Mouse (Mus musculus) frontal cortex, adult 2 months (tissue): ENCODE measurements around the gene Zfpl1. TPM values are rescaled to one million over a fixed set of nuclear protein-coding genes. Genes with fewer than 3 reads are reported as not detected.
"Not testable (repeated sequence)": the region's sequence is repeated elsewhere in the genome, so short reads cannot be mapped to it uniquely, and the experiment has no call there.

Experiments
- DNase-seq, 2 experiments: peaks; one replicate each; pipeline ENCODE4 v3.0.0; 2022; ENCODE audit warnings: low spot score in 1 of 2; ENCODE audit errors: extremely low spot score in 1 of 2
- polyA plus RNA-seq: library from polyadenylated mRNA; depleted of rRNA; stranded (reverse); fragments of >200 nt; gene quantifications from 2 replicates; pipeline ENCODE4 v1.2.3, GENCODE M21; 2012; rRNA removed

Gene Zfpl1
- 83.9 and 89.7 TPM in 2 replicates for polyA plus RNA-seq

DNA sequence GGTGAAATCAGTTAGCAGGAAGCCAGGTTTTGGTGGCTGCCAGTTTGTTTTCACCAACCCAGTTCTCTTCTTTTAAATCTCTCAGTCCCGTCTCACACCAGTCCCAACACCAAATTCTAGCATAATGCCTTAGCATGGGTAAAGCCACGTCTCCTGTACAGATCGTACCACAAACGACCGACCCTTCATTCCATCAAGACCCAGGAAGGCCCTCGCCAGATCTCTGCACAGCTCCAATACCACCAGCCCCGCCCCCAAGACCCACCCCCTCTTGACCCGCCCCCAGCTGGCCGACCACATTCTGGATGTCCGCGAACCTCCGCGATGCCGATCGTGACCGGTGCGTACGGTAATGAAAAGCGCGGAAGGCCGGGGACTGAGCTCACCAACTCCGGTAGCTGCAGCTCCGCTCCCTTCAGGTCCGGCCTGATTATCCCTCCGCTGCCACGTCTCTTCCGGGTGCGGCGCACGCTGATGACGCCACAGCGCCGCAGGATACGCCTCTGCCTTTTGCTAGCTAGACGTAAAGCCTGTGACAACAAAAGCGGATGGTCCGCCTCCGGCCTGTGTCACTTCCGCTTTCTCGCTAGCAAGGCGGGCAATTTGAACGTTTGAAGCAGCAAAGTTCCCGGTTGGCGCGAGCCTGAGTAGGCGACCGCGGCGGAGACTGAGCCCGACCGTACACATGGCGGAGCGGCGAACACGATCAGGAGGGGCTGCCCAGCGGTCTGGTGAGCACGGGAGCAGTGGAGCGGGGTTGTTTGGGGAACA is at the start of gene Zfpl1, which contains the start of gene Cdca5:
Zfpl1 (minus strand) TSS at position 479 of the 771 bp plus-strand sequence.
Cdca5 (plus strand) TSS at position 506 of the 771 bp plus-strand sequence.
- DNase-seq: peak; percentile 96 to 98

DNA sequence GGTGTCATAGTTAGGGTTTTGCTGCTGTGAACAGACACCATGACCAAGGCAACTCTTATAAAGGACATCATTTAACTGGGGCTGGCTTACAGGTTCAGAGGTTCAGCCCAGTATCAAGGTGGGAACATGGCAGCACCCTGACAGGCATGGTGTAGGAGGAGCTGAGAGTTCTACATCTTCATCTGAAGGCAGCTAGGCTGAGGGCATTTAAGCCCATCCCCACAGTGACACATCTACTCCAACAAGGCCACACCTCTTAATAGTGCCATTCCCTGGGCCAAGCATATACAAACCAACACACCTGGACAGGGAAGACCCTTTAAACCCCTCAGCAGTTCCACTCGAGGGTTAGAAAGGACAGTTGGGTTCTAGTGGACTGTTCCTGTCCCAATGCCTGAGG is 48.4 kb upstream of the Zfpl1 start:
- not testable (repeated sequence) for DNase-seq

DNA sequence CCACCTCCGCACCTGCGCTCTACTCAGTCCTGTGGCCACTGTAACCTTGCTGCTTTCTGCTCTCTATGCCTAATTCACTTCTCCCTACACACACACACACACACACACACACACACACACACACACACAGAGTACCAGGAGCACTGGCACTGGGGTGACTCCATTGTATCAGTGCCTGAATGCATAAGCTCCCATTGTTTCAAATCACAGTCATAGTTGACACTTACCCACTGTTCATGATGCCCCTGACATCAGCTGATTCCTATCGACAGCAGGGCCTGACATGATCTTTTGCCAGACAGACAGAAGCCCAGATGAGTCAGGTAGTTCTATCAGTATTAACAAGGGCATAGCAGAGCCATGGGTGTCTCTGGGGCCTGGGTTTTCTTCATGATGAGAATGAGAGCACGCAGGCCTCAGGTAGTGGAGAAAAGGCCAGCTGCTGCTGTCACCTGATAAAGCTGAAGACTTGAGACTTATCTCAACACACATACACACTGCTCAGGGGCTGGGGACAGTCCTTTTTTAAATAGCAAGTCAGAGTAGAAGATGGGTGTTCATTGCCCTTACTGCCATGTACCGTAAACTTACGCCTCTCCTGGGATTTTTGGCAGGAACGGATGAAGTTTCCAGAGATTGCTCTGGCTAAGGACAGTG is 47.5 kb upstream of the Zfpl1 start:
- no peak for DNase-seq

DNA sequence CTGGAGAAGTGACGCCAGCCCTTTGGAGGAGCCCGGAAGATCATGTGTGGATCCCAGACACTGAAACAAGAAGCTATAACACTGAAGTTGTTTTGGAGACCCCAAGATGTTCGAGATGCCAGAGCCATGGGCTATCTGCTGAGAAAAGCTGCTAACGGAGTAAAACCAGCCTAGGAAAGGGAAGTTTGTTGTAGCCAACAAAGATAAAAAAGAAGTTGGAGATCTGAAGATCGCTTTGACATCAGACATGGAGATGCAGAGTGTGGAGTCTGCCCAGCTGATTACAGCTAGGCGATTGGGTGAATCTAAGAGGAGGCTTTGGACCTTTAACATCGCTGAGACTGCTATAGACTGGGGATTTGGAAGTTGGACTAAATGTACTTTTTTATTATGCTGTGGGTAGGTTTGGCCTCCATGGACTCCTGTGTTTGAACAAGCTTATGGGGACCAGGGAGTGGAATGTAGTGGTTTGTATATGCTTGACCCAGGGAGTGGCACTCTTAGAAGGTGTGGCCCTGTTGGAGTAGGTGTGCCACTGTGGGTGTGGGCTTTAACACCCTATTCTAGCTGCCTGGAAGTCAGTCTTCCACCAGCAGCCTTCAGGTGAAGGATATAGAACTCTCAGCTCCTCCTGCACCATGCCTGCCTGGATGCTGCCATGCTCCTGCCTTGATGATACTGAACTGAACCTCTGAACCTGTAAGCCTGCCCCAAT is 45.8 kb upstream of the Zfpl1 start:
- not testable (repeated sequence) for DNase-seq

DNA sequence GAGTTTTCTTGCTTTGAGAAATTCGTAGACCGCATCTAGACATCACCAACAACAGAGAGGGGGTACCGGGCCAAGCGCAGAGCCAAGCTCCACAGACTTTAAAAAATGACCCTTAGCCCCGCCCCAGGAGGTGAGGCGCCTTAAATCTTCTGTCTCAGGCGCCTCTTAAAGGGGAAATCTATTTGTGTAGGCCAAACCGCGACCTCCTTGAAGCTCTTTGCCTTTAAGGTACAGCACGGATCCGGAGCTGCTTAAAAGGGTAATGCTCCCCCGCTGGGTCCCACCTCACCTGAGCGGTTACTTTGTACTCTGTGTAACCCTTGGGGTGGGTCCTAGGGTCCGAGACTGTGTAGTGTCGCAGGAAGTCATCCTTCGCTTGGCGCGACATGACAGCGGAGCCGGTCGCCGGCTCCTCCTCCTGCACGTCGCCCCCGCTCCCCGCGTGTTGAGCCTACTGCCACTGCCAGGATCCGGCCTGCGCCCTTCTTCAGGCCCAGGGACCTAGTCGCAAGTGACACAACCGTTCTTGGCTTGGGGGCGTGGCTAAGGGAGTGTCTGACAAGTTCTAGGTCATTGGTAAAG is 43.1 kb upstream of the Zfpl1 start, which contains the start of gene Snx15:
Snx15 (minus strand) TSS at position 545 of the 582 bp plus-strand sequence.
- peak; percentile 95 to 97 for DNase-seq

DNA sequence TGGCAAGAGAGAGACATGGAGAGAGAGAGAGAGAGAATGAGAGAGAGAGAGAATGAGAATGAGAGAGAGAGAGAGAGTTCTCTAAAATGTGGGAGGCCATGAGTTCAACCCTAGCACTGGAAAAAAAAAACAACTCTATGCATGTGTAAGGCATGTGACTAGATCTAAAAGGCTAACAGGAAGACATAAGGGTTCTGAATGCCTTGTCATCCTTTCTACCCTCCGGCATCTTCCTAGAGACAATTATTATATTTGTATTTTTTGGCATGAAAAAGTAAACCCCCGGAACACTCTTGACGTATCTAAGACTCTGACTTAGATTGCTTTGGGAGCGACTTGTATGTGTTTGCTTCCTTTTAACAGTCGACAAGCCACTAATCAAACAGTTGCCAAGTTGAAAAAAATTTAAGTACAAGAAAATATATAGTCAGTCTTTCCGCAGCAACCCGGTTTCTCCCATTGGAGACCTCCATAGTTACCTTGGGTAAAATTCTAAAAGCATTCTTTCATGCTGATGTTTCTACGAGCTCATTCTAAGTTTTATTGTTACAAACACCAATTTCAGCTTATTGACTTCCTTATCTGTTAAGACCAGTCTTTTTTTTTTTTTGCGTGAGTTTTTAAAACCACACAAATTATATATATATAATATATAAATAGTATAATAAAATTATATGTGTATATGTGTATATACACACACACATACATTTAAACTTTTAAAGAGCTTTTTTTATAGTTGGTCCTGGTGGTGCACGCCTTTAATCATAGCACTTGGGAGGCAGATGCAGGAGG is 42.2 kb upstream of the Zfpl1 start:
- no peak for DNase-seq

DNA sequence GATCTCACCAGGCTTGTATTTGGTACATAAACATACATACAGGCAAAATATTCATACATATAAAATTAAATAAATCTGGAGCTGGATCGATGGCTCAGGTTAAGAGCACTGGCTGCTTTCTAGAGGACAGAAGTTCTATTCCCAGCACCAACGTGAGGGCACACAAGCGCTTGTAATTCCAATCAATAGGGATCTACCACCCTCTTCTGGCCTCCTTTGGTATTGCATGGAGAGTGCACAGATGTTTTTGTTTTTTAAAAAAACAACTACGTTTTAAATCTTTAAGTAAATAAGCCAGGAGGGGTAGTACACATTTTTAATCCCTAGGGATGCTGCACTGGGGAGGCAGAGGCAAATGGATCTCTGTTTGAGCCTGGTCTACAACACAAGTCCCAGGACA is 41.5 kb upstream of the Zfpl1 start:
- peak in 1 of 2 experiments; percentile 71 for DNase-seq

DNA sequence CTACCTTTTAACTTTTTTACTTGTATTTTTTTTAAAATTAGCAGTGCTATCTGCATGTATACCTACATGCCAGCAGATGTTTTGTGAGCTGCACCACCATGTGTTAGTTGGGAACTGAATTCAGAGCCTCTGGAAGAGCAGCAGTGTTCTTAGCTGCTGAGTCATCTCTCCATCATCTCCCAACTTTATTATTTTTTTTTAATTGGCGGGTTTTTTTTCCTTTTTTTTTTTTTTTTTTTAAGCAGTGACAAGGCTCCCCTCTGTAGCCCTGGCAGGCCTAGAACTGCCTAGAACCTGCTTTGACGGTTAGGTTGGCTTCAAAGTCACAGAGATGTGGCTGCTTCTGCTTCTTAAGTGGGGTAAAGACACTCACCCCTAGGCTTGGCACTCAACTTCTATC is 40.1 kb upstream of the Zfpl1 start:
- DNase-seq: no peak

DNA sequence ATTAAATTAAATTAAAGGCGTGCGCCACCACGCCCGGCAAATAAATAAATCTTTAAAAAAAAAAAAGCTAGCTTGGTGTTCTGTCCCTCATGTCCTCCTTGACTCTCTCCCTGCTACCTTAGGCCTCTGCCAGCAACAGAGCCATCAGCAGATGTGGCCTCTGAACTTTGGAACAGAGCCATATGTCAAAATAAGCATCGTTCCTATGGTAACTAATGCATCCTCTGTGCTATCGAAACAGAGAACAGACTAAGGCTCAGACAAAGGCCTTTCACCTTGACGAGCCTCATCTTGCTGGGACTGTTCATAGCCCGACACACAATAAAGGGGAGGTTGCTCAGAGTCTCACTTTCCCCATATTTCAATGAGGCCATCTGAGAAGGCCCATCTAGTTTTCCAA is 38.6 kb upstream of the Zfpl1 start:
- DNase-seq: no peak

DNA sequence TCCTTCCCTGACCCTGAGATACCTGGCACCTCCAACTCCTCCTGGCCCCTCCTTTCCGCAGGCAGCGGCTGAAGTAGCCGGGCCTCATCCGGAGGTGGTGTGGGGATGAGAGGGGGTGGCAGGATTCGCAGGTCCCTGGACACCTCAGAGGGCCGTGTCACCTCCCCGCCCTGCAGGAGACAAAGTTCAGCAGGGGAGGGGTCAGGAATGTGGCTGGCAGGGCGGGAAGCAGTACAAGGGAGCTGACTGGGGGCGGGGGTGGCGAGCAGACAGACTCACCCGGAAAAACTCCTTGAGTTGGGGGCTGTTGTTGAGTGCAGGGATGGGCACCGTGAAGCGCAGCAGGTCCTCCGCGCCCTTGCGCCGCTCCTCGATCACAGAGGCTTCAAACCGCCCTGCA is 37.0 kb upstream of the Zfpl1 start:
- DNase-seq: no peak

DNA sequence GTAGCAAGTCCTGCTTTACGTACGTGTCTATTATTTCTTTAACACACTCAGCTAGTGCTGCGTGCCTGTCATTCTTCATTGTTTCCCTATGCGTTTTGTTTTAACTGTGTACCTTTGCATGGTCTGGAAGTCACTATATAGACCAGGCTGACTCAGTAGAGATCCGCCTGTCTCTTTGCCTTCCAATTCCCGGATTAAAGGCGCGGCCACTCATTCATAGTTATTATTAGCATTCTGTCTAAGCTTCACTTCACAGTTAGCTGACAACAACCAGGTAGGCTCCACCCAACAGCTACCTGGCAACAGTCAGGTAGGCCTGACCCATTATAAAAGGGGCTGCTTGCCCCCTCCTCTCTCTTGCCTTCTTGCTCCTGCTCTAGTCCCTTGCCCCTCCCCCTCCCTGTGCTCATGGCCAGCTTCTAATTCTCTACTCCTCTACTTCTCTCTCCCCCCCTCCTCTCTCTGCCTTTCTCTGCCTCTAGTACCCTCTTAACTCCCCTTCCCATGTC is 34.0 kb upstream of the Zfpl1 start:
- no peak for DNase-seq

DNA sequence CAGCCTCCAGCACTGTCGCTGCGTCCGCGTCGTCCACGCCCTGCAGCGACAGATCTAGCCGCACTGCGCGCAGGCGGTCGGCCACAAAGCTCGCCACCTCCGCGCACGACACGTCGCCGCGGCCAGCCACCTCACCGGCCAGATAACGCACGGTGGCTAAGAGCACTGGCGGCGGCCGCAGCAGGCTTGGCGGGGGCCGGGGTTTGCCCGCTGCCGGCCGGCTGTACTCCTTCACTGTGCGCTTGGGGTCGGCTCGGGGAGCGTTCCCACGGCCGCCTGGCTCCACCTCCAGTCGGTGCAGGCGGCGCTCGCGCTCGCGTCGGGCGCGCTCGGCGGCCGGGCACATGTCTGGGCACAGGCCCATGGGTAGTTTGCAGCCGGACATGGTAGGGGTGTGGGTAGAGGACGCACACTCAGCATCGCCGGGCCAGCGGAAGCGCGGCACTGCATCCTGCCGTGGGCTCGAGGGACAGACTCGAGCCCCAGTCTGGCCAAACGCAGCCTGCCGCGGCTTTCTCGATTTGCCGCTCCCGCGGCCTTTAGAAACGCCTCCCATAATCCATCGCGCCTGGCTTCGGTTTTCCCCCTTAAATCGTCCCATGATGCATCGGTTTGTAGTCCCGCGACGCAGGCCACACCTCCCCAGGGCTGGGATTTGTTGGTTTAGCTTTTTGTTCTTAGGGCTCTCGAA is 33.4 kb upstream of the Zfpl1 start, which contains the start of gene Sac3d1:
Sac3d1 (minus strand) TSS at position 665 of the 691 bp plus-strand sequence.
- peak; percentile 81 to 94 for DNase-seq

DNA sequence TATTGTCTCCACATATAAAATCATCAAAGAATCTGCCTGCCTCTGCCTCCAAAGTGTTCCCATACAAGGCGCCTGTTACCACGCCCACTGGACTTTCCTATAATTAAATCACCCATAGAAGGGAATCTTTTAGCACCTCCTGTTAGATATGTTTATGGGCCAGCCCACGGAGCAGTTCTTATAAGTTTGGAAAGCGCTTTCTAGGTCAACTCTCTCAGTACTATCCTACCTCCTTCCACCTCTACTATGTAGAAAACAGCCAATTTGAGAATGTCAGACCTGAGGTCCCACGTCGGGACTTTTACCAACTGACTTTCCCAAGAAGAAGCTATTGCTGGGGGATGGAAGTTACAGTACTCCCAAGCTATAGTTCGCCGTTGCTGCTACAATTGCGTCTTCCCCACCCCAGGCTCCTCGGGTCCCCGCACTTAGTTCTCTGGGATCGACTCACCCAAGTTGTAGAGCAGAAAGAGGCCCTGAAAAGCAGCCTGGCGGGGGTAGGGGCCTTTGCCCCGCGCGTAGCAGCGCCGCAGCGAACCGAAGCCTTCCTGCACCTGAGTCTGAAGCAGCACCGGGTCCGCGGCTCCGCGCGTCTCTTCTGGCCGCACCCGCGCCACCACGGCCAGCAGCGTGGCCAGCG is 32.7 kb upstream of the Zfpl1 start:
- DNase-seq: peak in 1 of 2 experiments; percentile 28

DNA sequence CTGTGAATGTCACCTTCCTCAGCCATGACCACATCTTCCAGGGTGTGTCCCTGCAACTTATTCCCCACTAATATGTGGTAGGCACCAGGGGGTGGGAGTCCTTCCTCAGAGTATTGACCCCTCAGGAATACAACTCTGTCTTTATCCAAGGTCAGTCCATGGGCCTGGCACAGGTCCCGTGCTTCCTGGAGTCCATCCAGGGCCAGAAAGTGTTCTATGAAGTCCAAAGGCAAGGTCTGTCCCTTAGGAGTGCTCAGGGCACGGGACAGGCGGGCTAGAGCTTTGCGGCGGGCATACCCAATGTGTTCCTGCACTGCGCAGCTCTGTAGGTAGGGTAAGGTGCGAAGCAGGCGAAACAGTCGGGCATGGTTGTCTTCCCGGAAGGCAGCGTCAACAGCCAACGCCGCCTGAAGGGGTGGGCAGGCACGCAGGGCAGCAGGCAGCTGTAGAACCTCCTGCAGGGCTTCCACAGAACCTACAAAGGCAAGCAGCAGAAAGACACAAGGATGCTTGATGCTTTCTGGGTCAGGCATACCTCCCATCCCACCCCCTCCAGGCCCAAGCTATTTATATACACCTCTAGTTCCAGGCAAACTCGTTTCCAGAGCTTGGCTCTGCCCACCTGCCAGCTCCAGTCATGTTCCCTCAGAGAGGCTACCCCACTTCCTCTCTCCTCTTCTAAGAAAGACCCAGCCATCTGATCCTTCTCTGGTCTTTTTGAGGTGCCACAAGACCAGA is 31.5 kb upstream of the Zfpl1 start:
- DNase-seq: peak in 1 of 2 experiments; percentile 25

DNA sequence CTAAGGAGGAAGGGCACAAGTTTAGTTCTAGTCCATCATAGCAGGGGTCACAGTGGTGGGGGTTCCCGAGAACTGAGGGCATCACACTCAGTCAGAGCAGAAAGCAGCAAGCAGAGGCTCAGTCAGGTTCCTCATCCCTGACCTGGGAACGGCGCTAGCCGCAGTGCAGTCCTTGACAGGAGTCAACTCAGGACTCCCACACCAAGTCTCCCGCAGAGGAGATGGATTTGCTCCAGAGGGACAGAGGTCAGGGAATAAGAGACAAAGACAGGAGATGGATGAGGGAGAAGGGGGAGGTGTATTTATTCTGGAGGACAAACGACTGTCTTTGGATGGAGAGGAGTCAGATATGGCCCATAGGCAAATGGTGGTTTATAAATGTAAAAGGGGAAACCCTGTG is 28.4 kb upstream of the Zfpl1 start:
- DNase-seq: no peak

DNA sequence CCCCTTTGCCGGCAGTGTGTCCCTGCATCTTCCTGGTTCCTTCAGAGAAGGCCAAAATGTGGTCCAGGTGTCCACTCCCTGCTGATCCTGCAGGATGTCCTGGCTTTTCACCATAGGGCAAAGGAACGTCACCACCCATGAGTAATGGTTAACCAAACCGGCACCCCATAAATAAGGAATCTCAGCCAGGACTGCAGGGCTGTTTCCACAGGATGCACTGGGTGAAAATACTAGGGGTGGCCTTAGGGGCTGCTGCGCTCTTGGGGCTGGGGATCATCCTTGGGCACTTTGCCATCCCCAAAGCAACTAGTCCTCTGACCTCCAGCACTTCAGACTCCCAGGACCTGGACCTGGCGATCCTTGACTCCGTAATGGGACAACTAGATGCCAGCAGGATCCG is 20.8 kb upstream of the Zfpl1 start, which contains the start of gene Naaladl1:
Naaladl1 (plus strand) TSS at position 197 of the 400 bp plus-strand sequence.
- DNase-seq: no peak

DNA sequence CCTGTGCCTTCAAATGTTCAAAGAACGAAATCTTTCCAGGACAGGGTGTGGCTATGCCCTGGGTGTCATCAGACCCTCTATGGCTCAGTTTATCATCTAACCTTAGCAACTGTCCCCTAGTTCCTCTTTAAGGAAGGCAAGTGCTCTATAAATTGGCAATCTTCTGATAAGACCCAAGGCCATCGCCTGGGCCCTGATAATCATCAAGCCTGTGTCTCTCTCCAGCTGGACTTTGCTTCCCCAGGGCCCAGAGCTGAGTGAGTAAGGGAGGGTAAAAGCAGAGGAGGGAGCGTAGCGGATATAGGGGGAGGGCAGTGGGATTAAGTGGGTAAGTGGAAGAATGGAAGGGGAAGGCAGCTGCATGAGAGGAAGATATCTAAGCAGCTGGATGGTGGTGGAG is 19.7 kb upstream of the Zfpl1 start:
- no peak for DNase-seq
